Mouse (Mus musculus) lung, adult 2 months (tissue): Measurements from ENCODE around the gene Tex10.
A peak's percentile ranks its signal among the peaks of the same experiment; 100 is the strongest.

Experiments used
- CTCF ChIP-seq: fragments of 200-500 bp; IDR thresholded peaks from 2 replicates; pipeline ENCODE4 v1.5.1; 2011; ENCODE audit warnings: mild to moderate bottlenecking, low read length, control low read depth; ENCODE audit not compliant: insufficient read depth
- POLR2A ChIP-seq: fragments of 200-500 bp; IDR thresholded peaks from 2 replicates; pipeline ENCODE4 v1.6.1; 2011; ENCODE audit warnings: low read depth, mild to moderate bottlenecking, control low read depth, low read length, borderline replicate concordance; ENCODE audit errors: extremely low read depth

DNA sequence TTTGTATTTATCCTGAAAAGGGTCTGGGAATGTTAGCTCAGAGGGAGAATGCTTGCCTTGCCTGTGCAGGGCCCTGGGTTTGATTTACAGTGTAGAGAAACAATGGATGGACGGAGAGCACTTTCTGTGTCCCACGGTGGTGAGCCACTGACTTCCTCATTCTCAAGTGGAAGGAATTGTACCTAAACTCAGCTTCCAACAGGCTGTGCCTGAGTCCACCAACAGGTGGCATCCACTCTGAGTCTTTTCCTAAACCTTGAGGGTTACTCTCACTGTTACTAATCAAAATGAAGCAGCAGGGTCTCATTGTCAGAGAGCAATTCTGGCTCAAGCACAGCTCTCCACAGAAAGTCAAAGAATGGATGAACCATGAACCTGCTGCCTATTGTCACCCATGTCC lies 8.0 kb upstream of the Tex10 start:
- TF ChIP-seq POLR2A (no peak), CTCF (0 out of 2 replicates have a peak, but pooled peaks have one; percentile 22)
